Mouse (Mus musculus): ENCODE data around the gene Skap2. TPM values are rescaled to one million over a fixed set of nuclear protein-coding genes. Genes with fewer than 3 reads are reported as not detected.

Gene Skap2
- polyA plus RNA-seq, 1 experiment from 2014 or later: 68.7 TPM

DNA sequence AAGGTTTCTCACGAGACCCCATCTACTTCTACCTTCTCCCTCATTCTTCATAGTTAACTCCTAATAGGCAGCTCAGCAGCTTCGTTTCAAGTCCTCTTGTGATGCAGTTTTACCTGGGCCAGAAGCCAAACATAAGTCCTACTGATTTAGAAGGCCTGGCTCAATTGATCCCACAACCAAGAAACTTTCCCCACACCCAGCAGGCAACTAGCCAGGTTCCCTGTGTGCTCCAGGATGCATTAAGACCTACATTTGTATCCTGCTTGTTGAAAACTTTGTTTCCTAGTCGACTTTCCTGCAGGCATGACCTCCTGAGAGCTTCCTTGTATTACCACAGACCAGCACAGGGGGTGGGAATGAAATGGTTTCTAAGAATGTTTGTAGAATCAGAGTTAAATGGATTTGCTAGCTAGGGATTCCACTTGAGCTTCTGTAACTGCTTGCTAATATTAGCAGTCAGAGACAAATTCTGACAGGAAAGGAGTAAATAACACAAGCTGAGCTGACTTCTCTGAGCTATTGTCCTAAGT is 125.4 kb downstream of the Skap2 start:
- peaks cover 38% of the 10 kb centered on the region for H3K4me1 ChIP-seq (replicated peaks; ENCODE audit: control insufficient read depth, insufficient read depth, low read length)
- no peaks in the 10 kb centered on the region for H3K9me3 ChIP-seq (ENCODE audit: control insufficient read depth, low read length)
- H3K4me2 ChIP-seq (ENCODE audit: low read depth, low read length): no peak overlapping the region
- H3K4me3 ChIP-seq (ENCODE audit: low read length): no peak overlapping the region
- no peak overlapping the region for H3K9ac ChIP-seq (ENCODE audit: low read length)
- no peaks in the 10 kb centered on the region for H3K27me3 ChIP-seq (ENCODE audit: control insufficient read depth, insufficient read depth, low read depth, low read length)
- ATAC-seq (ENCODE audit: low read depth): peak; percentile 48
- peak overlapping the region; percentile 86 for H3K27ac ChIP-seq (ENCODE audit: low read length)
- 13% methylated on average over 3 of the region's 3 CpGs for WGBS
- no peaks in the 10 kb centered on the region for H3K36me3 ChIP-seq (ENCODE audit: control insufficient read depth, insufficient read depth, low read length)

- 58% methylated on average over 5 of the region's 5 CpGs for WGBS
- Histone ChIP-seq H3K4me1 (replicated peaks; ENCODE audit: control insufficient read depth, insufficient read depth, low read length) (peaks cover 38% of the 10 kb centered on the region), H3K9me3 (ENCODE audit: control insufficient read depth, low read length) (no peaks in the 10 kb centered on the region), H3K27me3 (ENCODE audit: control insufficient read depth, insufficient read depth, low read depth, low read length) (no peaks in the 10 kb centered on the region), H3K9ac (ENCODE audit: low read length) (no peak overlapping the region), H3K36me3 (ENCODE audit: control insufficient read depth, insufficient read depth, low read length) (no peaks in the 10 kb centered on the region), H3K27ac (ENCODE audit: low read length) (no peak overlapping the region), H3K4me3 (ENCODE audit: low read length) (no peak overlapping the region), H3K4me2 (ENCODE audit: low read depth, low read length) (no peak overlapping the region)
- ATAC-seq (ENCODE audit: low read depth): no peak
Measured at GRCm38 (mm10) chr6:51882880-51883274, 129.5 kb downstream of the Skap2 start.

- peaks cover 35% of the 10 kb centered on the region for H3K4me1 ChIP-seq (replicated peaks; ENCODE audit: control insufficient read depth, insufficient read depth, low read length)
- H3K4me2 ChIP-seq (ENCODE audit: low read depth, low read length): no peak overlapping the region
- H3K4me3 ChIP-seq (ENCODE audit: low read length): no peak overlapping the region
- H3K9ac ChIP-seq (ENCODE audit: low read length): no peak overlapping the region
- no peaks in the 10 kb centered on the region for H3K9me3 ChIP-seq (ENCODE audit: control insufficient read depth, low read length)
- H3K36me3 ChIP-seq (ENCODE audit: control insufficient read depth, insufficient read depth, low read length): no peaks in the 10 kb centered on the region
- no peak for ATAC-seq (ENCODE audit: low read depth)
- no peaks in the 10 kb centered on the region for H3K27me3 ChIP-seq (ENCODE audit: control insufficient read depth, insufficient read depth, low read depth, low read length)
- peak overlapping the region; percentile 66 for H3K27ac ChIP-seq (ENCODE audit: low read length)
- WGBS: 58% methylated on average over 17 of the region's 17 CpGs
Measured at GRCm38 (mm10) chr6:51882266-51882879, 130.0 kb downstream of the Skap2 start.

DNA sequence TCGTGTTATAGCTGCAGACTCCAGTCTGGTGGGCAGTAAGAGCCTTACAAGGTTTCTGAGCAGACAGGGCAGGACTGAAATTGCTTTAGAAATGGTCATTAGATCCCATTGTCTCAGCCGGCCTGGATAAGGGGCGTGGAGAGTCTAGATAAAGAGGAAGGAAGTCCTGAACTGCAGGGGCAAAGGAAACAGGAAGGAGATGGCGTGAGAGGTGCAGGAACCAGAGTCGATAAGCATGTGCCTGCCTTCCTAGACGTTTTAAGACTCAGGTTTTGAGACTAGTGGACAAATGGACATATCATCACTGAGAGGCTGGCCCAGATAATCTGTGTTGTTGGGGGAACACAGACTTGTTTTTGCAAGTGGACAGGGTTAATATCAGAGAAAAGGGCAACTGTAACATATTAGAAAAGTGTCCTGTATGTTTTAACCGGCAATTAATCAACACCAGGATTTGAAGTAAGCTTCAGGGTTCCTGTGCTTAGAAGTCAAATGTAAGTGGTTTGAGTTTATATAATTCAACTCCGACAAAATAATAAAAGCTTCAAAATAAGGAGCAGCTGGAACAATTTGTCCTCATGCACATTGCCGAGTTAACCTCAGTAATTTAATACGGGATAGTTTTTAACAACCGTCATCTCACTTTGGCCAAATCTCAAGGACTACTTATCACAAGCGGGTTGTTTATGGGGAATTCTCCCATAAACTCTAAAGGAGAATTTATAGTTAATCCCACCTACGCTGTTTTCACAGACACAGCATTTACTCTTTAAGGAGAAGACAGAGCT is 131.0 kb downstream of the Skap2 start:
- Histone ChIP-seq H3K27ac (ENCODE audit: low read length) (peak overlapping the region; percentile 90), H3K36me3 (ENCODE audit: control insufficient read depth, insufficient read depth, low read length) (no peaks in the 10 kb centered on the region), H3K4me2 (ENCODE audit: low read depth, low read length) (peak overlapping the region; percentile 29; the same call in 1 of the 2 replicates), H3K9me3 (ENCODE audit: control insufficient read depth, low read length) (no peaks in the 10 kb centered on the region), H3K27me3 (ENCODE audit: control insufficient read depth, insufficient read depth, low read depth, low read length) (no peaks in the 10 kb centered on the region), H3K4me1 (replicated peaks; ENCODE audit: control insufficient read depth, insufficient read depth, low read length) (peaks cover 34% of the 10 kb centered on the region), H3K4me3 (ENCODE audit: low read length) (no peak overlapping the region), H3K9ac (ENCODE audit: low read length) (peak overlapping the region; percentile 21; the same call in 1 of the 2 replicates)
- ATAC-seq (ENCODE audit: low read depth): peak; percentile 53
- 30% methylated on average over 13 of the region's 13 CpGs for WGBS

- no peaks in the 10 kb centered on the region for H3K27me3 ChIP-seq (ENCODE audit: control insufficient read depth, insufficient read depth, low read depth, low read length)
- ATAC-seq (ENCODE audit: low read depth): no peak
- no peaks in the 10 kb centered on the region for H3K9me3 ChIP-seq (ENCODE audit: control insufficient read depth, low read length)
- H3K4me2 ChIP-seq (ENCODE audit: low read depth, low read length): peak overlapping the region; percentile 29; the same call in 1 of the 2 replicates
- peak overlapping the region; percentile 90 for H3K27ac ChIP-seq (ENCODE audit: low read length)
- WGBS: 42% methylated on average over 6 of the region's 6 CpGs
- H3K36me3 ChIP-seq (ENCODE audit: control insufficient read depth, insufficient read depth, low read length): no peaks in the 10 kb centered on the region
- peak overlapping the region; percentile 21; the same call in 1 of the 2 replicates for H3K9ac ChIP-seq (ENCODE audit: low read length)
- no peak overlapping the region for H3K4me3 ChIP-seq (ENCODE audit: low read length)
- H3K4me1 ChIP-seq (replicated peaks; ENCODE audit: control insufficient read depth, insufficient read depth, low read length): peaks cover 38% of the 10 kb centered on the region
Measured at GRCm38 (mm10) chr6:51880778-51881177, 131.6 kb downstream of the Skap2 start.

DNA sequence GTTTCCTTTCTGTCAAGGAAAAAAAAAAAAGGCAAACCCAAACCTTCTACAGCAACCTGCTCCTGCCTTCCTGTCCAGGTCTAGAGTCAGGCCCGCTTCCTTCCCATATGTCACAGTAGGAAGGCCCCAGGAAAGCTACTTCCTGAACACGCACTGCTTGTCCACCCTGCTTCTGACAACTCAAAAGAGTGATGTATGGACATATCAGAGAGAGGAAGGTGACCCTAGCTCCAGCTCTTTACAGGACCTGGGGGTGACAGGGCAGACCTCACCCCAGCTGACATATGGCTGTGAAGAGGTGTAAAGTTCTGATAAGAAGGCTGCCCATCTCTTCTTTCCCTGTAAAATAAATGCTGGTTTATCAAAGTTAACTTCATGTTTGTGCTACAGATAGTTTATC is 133.8 kb downstream of the Skap2 start:
- no peak overlapping the region for H3K4me3 ChIP-seq (ENCODE audit: low read length)

GRCm38 (mm10) chr6:51876841-51877553 is 135.4 kb downstream of the Skap2 start:
- 47% methylated on average over 13 of the region's 13 CpGs for WGBS
- Histone ChIP-seq H3K36me3 (ENCODE audit: control insufficient read depth, insufficient read depth, low read length) (no peaks in the 10 kb centered on the region), H3K4me2 (ENCODE audit: low read depth, low read length) (no peak overlapping the region), H3K27me3 (ENCODE audit: control insufficient read depth, insufficient read depth, low read depth, low read length) (no peaks in the 10 kb centered on the region), H3K9ac (ENCODE audit: low read length) (peak overlapping the region; percentile 24; the same call in 1 of the 2 replicates), H3K27ac (ENCODE audit: low read length) (peak overlapping the region; percentile 75), H3K4me1 (replicated peaks; ENCODE audit: control insufficient read depth, insufficient read depth, low read length) (peaks cover 35% of the 10 kb centered on the region), H3K9me3 (ENCODE audit: control insufficient read depth, low read length) (no peaks in the 10 kb centered on the region), H3K4me3 (ENCODE audit: low read length) (no peak overlapping the region)
- no peak for ATAC-seq (ENCODE audit: low read depth)

More for the DNA sequence above, 133.8 kb downstream of the Skap2 start:
- WGBS: 76% methylated on average over 2 of the region's 2 CpGs
- peaks cover 41% of the 10 kb centered on the region for H3K4me1 ChIP-seq (replicated peaks; ENCODE audit: control insufficient read depth, insufficient read depth, low read length)
- H3K4me2 ChIP-seq (ENCODE audit: low read depth, low read length): no peak overlapping the region
- H3K9ac ChIP-seq (ENCODE audit: low read length): no peak overlapping the region
- no peaks in the 10 kb centered on the region for H3K36me3 ChIP-seq (ENCODE audit: control insufficient read depth, insufficient read depth, low read length)
- peak overlapping the region; percentile 46 for H3K27ac ChIP-seq (ENCODE audit: low read length)
- ATAC-seq (ENCODE audit: low read depth): peak; percentile 58
- H3K9me3 ChIP-seq (ENCODE audit: control insufficient read depth, low read length): no peaks in the 10 kb centered on the region
- H3K27me3 ChIP-seq (ENCODE audit: control insufficient read depth, insufficient read depth, low read depth, low read length): no peaks in the 10 kb centered on the region

DNA sequence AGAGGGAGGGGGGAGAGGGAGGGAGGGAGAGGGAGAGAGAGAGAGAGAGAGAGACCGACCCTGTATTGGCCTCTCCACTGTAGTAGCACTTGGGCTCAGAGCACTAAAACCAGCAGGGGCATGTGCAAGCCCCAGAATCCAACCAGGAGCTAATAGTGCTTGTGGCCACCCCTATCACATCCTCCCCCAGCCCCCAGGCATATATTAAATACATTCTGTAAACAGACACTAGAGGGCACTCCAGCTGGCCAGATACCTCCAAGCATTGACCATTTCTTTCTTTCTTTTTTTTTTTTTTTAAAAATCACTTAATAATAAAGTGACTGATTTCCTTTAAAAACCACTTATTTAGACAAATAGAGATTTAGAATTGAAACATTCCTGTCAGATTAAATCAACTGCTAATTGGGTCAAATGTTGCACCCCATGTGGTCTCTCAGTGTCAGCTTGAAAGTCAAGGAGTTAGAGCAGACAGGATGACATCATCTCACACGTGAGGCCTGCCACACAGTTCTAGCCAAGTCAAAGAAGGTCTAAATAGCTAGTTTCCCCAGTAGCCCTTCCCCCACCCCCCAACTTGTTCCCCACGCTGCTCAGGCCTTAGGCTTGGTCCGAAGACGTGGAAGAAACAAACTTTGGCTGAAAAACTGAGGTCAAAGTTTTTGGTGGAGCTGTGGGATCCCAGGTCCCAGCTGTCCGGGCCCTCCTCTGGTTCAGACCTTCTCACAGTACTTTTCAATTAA is 136.3 kb downstream of the Skap2 start:
- Histone ChIP-seq H3K27me3 (ENCODE audit: control insufficient read depth, insufficient read depth, low read depth, low read length) (no peaks in the 10 kb centered on the region), H3K4me1 (replicated peaks; ENCODE audit: control insufficient read depth, insufficient read depth, low read length) (peaks cover 33% of the 10 kb centered on the region), H3K36me3 (ENCODE audit: control insufficient read depth, insufficient read depth, low read length) (no peaks in the 10 kb centered on the region), H3K4me3 (ENCODE audit: low read length) (no peak overlapping the region), H3K27ac (ENCODE audit: low read length) (peak overlapping the region; percentile 75), H3K4me2 (ENCODE audit: low read depth, low read length) (0 out of 2 replicates have a peak overlapping the region, but pooled peaks have one; percentile 3), H3K9ac (ENCODE audit: low read length) (no peak overlapping the region), H3K9me3 (ENCODE audit: control insufficient read depth, low read length) (no peaks in the 10 kb centered on the region)
- WGBS: 23% methylated on average over 6 of the region's 6 CpGs
- peak; percentile 75 for ATAC-seq (ENCODE audit: low read depth)

Measured in lung, embryonic 16.5 days (tissue).